ENCODE assay signal across 8 mouse cellular contexts in genomic region chr13:60488131-60488883, GRCm38 (mm10).
DNase-seq lines count a peak whose midpoint lies in the region; ATAC-seq and TF ChIP-seq lines count a peak whose summit lies in the region.

No protein-coding gene starts in this region.

- DNase-seq in brain, adult 2 months (ENCODE audit: low read depth, low spot score): peak; percentile 90
- peak; percentile 54 for DNase-seq in kidney, adult 18-20 months
- DNase-seq in testis, postnatal 14 days (ENCODE audit: low spot score): peak; percentile 20
- no peak for DNase-seq in spleen, adult 12 weeks (ENCODE audit: low spot score)

- H3K4me1 ChIP-seq in heart, embryonic 14.5 days (ENCODE audit: control insufficient read depth in 2 of 2, insufficient read depth in 2 of 2, low read length in 2 of 2): peaks cover 9 to 10% of the 10 kb centered on the region in 2 experiments; a peak in 3 of 4 replicates
- peaks cover 8% of the 10 kb centered on the region for H3K4me1 ChIP-seq in heart, embryonic 12.5 days (replicated peaks)
- H3K4me1 ChIP-seq in embryonic fibroblast, embryonic 13.5 days (ENCODE audit: control insufficient read depth, insufficient read depth, low read length): no peaks in the 10 kb centered on the region
- peaks cover 19% of the 10 kb centered on the region for H3K4me1 ChIP-seq in lung, embryonic 16.5 days (replicated peaks; ENCODE audit: control insufficient read depth, insufficient read depth, low read length)

- no peak for TF ChIP-seq CTCF in embryonic fibroblast, embryonic 13.5 days (IDR thresholded peaks at IDR 0.05; ENCODE audit: borderline replicate concordance, insufficient read depth, low read length)

- no peak overlapping the region for H3K4me3 ChIP-seq in heart, embryonic 14.5 days (ENCODE audit: control insufficient read depth in 1 of 2, insufficient read depth in 1 of 2, low read depth in 1 of 2, low read length in 2 of 2)
- H3K4me3 ChIP-seq in heart, embryonic 12.5 days: no peak overlapping the region
- H3K4me3 ChIP-seq in embryonic fibroblast, embryonic 13.5 days (ENCODE audit: insufficient read depth, low read length): no peak overlapping the region
- no peak overlapping the region for H3K4me3 ChIP-seq in lung, embryonic 16.5 days (ENCODE audit: low read length)

- H3K27me3 ChIP-seq in heart, embryonic 14.5 days (ENCODE audit: control insufficient read depth, insufficient read depth, low read length): no peaks in the 10 kb centered on the region
- H3K27me3 ChIP-seq in heart, embryonic 12.5 days (replicated peaks): 0 out of 2 replicates have a peak, but pooled peaks cover 3% of the 10 kb centered on the region
- no peaks in the 10 kb centered on the region for H3K27me3 ChIP-seq in lung, embryonic 16.5 days (ENCODE audit: control insufficient read depth, insufficient read depth, low read depth, low read length)

- ATAC-seq in heart, embryonic 14.5 days (ENCODE audit: insufficient number of reproducible peaks, insufficient read depth, low FRiP score, low read depth): no peak
- ATAC-seq in heart, embryonic 12.5 days (ENCODE audit: insufficient number of reproducible peaks, low FRiP score): no peak
- peak; percentile 84 for ATAC-seq in lung, embryonic 16.5 days (ENCODE audit: low read depth)

- H3K36me3 ChIP-seq in heart, embryonic 14.5 days (ENCODE audit: control insufficient read depth, insufficient read depth, low read length): no peaks in the 10 kb centered on the region
- no peaks in the 10 kb centered on the region for H3K36me3 ChIP-seq in heart, embryonic 12.5 days
- H3K36me3 ChIP-seq in lung, embryonic 16.5 days (ENCODE audit: control insufficient read depth, insufficient read depth, low read length): no peaks in the 10 kb centered on the region

- no peak overlapping the region for H3K9ac ChIP-seq in heart, embryonic 14.5 days (ENCODE audit: low read length)
- no peak overlapping the region for H3K9ac ChIP-seq in heart, embryonic 12.5 days
- peak overlapping the region; percentile 26; the same call in 1 of the 2 replicates for H3K9ac ChIP-seq in lung, embryonic 16.5 days (ENCODE audit: low read length)

- WGBS in heart, embryonic 14.5 days: 49% methylated on average over 13 of the region's 13 CpGs
- 67% methylated on average over 13 of the region's 13 CpGs for WGBS in heart, embryonic 12.5 days
- WGBS in lung, embryonic 16.5 days: 25% methylated on average over 13 of the region's 13 CpGs

- TF ChIP-seq POLR2A in embryonic fibroblast, embryonic 13.5 days (IDR thresholded peaks at IDR 0.05; ENCODE audit: low read depth, low read length): no peak

- peak overlapping the region; percentile 30 to 53; a peak in 3 of 4 replicates for H3K27ac ChIP-seq in heart, embryonic 14.5 days (replicated peaks in 1 of 2; ENCODE audit: control insufficient read depth in 1 of 2, insufficient read depth in 1 of 2, low read depth in 2 of 2, low read length in 2 of 2)
- H3K27ac ChIP-seq in heart, embryonic 12.5 days (ENCODE audit: poor library complexity, severe bottlenecking): no peak overlapping the region
- peak overlapping the region; percentile 89 for H3K27ac ChIP-seq in embryonic fibroblast, embryonic 13.5 days (ENCODE audit: insufficient read depth, low read length)
- H3K27ac ChIP-seq in lung, embryonic 16.5 days (ENCODE audit: low read length): peak overlapping the region; percentile 91

- no peak overlapping the region for H3K4me2 ChIP-seq in heart, embryonic 14.5 days (ENCODE audit: low read length)
- no peak overlapping the region for H3K4me2 ChIP-seq in heart, embryonic 12.5 days
- H3K4me2 ChIP-seq in lung, embryonic 16.5 days (ENCODE audit: low read depth, low read length): peak overlapping the region; percentile 23

- peaks cover 6% of the 10 kb centered on the region; the same call in 1 of the 2 replicates for H3K9me3 ChIP-seq in heart, embryonic 14.5 days (ENCODE audit: control insufficient read depth, low read length)
- H3K9me3 ChIP-seq in heart, embryonic 12.5 days (replicated peaks): peaks cover 7% of the 10 kb centered on the region
- no peaks in the 10 kb centered on the region for H3K9me3 ChIP-seq in lung, embryonic 16.5 days (ENCODE audit: control insufficient read depth, low read length)
